Mouse (Mus musculus): ENCODE measurements around the gene Pde4d.

Gene Pde4d

GRCm38 (mm10) chr13:109623201-109623600, 1173.5 kb downstream of the Pde4d start:
- no peak for DNase-seq (ENCODE audit: low spot score in 2 of 2)

DNA sequence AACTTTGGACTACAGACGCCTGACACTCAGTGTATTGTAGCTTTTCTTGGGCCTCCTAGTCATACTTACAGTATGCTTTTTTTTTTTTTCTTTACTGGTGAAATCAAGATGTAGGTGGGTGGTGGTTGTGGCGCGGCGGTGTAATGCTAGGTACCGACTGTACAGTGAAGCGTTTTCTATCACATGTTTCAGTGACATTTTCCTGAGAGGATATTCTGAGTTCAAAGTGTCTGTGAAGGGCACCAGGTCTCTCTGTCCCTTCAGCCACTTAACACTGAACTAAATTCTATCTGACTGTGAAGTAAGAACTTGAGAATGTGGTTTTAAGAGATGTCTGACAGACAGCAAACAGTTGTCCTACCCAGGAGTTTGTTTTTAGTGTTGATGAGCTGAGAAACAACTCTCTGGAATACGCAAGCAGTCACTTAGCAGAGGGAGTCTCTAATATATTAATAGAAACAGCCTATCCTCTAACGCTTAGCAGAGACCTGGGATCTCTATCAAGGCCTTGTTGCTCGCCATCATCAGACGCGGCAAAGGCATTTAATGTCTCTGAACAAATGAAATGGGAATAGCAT, 1175.1 kb downstream of the Pde4d start:
- no peak for DNase-seq (ENCODE audit: low spot score in 2 of 2)

- no peak for DNase-seq (ENCODE audit: low spot score in 2 of 2)
Observed at GRCm38 (mm10) chr13:109625466-109626129, 1175.8 kb downstream of the Pde4d start.

GRCm38 (mm10) chr13:109627265-109627664, 1177.5 kb downstream of the Pde4d start:
- DNase-seq (ENCODE audit: low spot score in 2 of 2): no peak

- DNase-seq (ENCODE audit: low spot score in 2 of 2): no peak
Observed at GRCm38 (mm10) chr13:109628606-109629005, 1178.9 kb downstream of the Pde4d start.

DNA sequence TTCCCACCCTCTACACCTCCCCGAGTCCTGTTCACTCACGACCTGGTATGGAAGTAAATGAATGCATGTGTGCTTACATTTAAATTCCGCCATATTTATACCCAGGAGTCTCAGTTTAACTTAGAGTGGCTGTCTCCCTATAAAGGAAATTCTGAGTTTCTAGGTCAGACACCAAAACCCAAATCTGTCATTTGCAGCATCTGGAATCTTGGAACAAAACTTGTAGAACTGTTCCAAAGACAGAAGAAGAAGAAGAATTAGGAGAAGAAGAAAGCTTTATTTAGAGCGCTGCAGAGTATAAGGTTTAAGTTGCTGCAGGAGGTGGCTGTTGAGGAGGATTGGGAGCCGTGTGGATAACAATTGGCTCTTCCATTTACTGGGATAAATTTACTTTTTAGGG, 1179.5 kb downstream of the Pde4d start:
- no peak for DNase-seq (ENCODE audit: low spot score in 2 of 2)

GRCm38 (mm10) chr13:109631399-109632026, 1181.8 kb downstream of the Pde4d start:
- no peak for DNase-seq (ENCODE audit: low spot score in 2 of 2)

DNA sequence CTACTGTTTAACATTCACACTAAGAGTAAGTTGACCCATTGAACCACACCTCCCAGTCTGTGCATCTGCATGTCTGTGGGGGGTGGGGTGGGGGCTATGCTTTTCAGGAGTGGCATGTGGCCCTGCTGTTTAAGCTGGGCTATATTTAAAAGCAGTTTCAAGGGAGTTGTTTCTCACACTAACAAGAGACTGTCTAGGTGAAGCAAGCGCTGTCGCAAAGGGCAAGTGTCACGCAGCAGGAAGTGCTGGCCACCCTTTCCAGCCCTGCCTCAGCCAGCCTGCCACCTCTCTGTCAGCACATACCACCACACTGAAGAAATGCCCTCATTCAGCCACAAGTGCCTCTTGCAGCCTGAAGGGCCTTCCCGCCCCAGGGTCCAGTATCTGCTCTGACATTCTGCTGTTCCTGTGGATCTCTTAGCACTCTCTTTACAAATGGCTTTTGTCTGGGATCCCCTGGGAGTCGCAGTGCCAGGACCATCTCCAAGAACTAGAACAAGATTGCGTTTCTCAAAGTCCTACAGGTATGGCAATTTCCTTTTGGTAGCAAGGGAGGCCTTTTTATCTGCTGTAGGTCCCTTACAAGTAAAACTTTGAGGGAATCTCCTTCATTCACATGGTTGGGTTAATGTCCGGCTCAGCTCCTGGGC, 1182.8 kb downstream of the Pde4d start:
- DNase-seq (ENCODE audit: low spot score in 2 of 2): no peak

- no peak for DNase-seq (ENCODE audit: low spot score in 2 of 2)
Observed at GRCm38 (mm10) chr13:109633037-109633418, 1183.3 kb downstream of the Pde4d start.

DNA sequence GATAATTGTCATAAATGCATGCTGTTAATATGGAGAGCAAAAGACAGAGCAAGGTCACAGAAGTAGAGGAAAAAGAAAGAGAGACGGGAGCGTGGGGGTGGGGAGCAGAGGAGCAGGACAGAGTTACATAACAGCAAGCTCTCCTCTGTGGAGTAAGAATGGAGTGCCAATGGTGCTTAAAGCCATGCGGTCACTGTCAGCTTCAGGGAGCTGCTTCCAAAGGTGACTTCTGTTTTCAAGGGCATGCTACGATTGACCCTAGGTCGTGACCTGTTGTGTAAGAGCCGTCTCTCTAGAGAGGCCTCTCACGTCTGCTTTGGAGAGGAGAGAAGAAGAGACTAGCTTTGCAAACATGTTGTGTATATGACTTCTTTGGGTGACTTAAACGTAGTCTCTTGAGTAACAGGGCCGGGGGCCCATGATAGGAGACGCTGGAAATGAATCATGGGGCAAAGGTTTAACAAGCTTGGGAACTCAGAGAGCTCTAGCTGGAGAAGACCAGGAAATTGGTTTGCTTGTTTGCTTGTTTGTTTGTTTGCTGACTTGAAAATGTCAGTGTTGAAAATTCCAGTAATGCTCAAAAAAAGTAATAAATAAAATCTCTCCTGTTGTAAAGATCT, 1186.3 kb downstream of the Pde4d start:
- no peak for DNase-seq (ENCODE audit: low spot score in 2 of 2)

DNA sequence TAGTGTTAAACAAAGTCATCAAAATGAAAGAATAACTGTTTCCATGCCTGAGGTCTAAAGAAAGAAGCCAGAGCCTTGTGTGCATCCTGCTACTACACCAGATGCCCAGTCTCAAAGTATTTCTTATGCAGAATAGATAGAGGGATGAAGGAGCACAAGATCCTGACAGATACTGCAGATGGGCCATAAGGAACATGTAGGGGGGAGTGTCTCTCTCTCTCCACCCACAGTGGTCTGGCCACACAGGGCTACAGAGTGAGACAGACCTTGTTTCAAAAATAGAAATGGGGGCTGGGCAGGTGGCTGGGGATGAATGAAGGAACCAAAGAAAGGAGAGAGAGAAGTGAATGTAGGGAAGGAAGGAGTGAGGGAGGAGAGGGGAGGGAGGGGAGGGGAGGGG, 1188.5 kb downstream of the Pde4d start:
- no peak for DNase-seq (ENCODE audit: low spot score in 2 of 2)

GRCm38 (mm10) chr13:109639286-109639685, 1189.5 kb downstream of the Pde4d start:
- no peak for DNase-seq (ENCODE audit: low spot score in 2 of 2)

- no peak for DNase-seq (ENCODE audit: low spot score in 2 of 2)
Observed at GRCm38 (mm10) chr13:109641562-109641961, 1191.8 kb downstream of the Pde4d start.

- no peak for DNase-seq (ENCODE audit: low spot score in 2 of 2)
Observed at GRCm38 (mm10) chr13:109643419-109643818, 1193.7 kb downstream of the Pde4d start.

DNA sequence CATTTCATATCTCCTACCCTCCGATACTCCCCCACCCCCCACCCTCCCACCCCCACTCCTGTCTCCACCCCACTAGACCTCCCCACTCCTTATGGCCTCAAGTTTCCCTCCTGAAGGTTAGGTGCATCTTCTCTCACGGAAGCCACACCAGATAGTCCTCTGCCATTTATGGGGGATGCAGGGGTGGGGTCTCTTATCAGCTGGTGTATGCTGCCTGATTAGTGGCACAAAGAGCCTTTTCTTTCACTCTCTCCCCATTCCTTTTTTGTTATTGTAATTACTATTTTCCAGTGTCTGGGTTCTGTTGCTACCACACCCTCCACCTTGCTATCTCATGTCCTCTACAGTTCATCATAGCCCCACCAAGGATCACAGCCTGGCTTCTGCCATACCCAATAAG, 1194.3 kb downstream of the Pde4d start:
- DNase-seq (ENCODE audit: low spot score in 2 of 2): no peak

- no peak for DNase-seq (ENCODE audit: low spot score in 2 of 2)
Observed at GRCm38 (mm10) chr13:109645284-109645909, 1195.6 kb downstream of the Pde4d start.

GRCm38 (mm10) chr13:109645910-109646284, 1196.1 kb downstream of the Pde4d start:
- no peak for DNase-seq (ENCODE audit: low spot score in 2 of 2)

DNA sequence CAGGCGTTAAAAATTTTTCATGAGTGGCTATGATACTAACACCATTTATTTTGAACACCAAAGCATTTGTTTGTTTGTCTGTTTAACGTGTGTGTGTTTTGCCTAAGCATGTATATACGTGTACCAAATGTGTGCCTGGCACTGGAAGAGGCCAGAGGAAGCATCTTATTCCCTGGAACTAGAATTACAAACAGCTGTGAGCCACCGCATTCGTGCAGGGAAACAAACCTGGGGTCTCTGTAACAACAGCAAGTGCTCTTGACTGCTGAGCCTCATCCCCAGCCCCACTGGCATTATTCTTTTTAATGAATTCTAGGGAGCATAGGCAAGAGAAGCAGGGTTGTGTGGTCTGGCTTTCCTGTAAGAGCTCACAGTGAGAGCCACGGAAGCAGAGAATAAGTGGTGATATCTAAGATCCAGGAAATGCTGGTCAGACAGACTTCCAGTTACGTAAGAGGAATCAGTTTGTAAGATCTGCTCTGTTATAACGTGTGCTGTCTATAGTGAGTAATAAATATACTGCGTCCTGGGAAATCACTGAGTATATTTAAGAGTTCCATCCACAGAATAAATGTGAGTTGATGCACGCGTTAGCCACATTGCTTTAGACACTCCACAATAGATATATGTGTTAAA, 1197.0 kb downstream of the Pde4d start:
- DNase-seq (ENCODE audit: low spot score in 2 of 2): no peak

- no peak for DNase-seq (ENCODE audit: low spot score in 2 of 2)
Observed at GRCm38 (mm10) chr13:109647479-109648199, 1197.9 kb downstream of the Pde4d start.

DNA sequence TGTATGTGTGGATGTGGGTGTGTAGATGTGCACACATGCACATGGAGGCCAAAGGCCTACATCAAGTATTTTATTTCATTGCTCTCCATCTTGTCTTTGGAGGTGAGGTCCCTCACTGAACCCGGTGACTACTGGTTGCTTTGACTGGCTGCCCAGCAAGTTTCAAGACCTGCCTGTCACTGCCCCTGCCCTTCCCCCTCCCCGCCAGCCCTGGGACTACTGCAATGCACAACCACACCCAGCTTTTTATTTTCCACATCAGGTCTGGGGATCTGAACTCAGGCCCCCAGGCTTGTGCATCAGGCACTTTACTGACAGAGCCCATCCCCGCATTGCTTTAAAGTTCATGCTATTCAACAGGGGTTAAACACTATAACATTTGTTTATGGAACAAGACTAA, 1198.6 kb downstream of the Pde4d start:
- DNase-seq (ENCODE audit: low spot score in 2 of 2): no peak

Measured in right cerebral cortex, postnatal 36 days (tissue).